Mouse (Mus musculus): Measurements from ENCODE around the gene Cul7.
A peak's percentile ranks its signal among the peaks of the same experiment; 100 is the strongest.

Cul7 gene

DNA sequence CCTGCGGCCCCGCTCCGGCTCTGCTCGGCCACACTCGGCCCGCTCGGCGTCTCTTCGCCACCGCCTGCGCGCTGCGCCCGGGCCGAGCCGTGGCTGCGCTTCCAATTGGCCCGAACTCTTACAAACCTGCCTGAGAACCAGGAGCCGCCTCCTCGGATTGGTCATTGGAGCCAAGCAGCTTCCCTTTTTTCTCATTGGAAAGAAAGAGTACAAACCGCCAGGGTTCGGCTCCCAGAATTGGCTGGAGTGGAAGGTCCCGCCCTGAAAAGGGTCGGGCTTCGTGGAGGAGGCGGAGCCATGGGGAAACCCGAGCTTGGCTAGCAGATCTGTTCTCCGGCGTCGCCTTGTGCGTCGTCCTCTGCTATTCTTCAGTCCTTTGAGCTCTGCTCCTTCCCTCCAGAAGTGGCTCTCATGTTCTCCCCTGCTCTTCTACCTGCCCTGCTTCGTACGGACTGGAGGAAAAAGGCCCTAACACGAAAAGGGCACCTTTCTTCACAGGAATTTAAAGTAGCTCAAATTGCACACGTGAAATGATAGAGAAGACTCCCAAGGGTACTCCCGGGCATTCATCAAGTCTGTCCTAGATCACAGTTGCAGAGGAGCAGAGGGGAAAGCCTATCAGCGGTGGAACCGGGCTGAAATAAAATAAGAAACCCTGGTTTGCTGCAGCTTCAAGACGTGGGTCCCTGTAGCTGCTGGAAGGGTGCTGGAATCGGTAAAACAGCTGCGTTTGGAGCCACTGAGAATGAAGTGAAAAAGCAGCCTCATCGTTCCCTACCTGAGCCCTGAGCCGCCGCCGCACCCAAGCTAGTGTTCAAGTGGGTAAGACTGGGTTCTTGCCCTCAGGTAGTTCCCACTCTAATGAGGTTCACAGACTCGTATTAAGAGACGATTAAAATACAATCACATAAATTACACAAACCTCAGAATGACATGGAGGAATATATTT is 55.0 kb downstream of the Cul7 start, which contains the start of gene Ppp2r5d:
TSS of gene Ppp2r5d (minus strand) at position 225 of the 949 bp plus-strand sequence.
- DNase-seq (ENCODE audit: low read depth) = peak; percentile 98

DNA sequence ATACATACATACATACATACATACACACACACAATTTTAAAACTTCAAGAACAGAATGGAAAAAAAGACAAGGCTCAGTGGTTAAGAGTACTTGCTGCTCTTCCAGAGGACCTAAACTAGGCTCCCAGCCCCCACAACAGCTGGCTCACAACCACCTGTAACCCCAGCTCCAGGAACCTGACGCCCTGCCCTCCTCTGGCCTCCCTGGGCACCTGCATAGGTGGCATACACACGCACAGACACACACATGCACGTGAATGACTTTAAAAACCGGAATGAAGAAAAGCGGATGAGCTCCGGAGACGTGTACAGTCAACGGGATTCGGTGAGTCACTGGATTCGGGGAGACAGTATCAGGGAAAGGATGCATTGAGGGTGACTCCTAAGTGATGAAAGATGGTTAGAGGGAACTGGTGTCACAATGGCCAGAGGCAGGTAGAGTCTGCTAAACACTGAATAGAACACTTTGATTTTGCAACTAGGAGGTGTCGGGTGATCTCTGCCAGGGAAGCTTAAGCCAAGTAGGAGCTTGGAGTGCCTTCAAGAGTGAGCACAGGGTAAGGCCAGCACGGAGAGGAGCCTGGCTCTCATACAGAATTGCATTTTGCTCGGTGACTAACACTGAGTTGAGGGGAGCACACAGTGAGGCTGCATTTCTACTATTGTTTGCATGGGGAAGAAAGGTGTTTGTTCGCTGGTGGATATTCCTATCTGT is 56.4 kb downstream of the Cul7 start:
- DNase-seq (ENCODE audit: low read depth) = no peak

DNA sequence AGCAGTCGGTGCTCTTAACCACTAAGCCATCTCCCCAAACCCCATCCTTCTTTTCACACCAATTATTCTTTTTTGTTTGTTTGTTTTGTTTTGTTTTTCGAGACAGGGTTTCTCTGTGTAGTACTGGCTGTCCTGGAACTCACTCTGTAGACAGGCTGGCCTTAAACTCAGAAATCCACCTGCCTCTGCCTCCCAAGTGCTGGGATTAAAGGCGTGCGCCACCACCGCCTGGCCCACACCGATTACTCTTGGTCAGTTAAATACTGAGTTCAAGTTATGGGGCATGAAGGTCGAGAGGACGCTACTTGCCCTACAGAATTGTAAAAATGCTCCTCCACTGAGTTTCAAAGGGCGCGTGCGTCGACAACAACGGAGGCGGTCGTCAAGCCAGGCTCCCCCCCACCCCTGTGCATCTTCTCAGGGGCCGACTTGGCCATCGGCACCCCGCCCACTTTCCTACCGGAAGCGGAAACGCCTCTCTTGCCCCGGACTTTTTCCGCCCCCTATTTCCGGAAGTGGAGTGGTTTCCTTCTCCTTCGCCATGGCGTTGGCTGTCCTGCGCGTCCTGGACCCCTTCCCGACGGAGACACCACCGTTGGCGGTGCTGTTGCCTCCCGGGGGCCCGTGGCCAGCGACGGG is 60.9 kb downstream of the Cul7 start, which contains the start of gene Pex6:
TSS of gene Pex6 (plus strand) at position 505 of the 639 bp plus-strand sequence.
- peak; percentile 97 for DNase-seq (ENCODE audit: low read depth)

DNA sequence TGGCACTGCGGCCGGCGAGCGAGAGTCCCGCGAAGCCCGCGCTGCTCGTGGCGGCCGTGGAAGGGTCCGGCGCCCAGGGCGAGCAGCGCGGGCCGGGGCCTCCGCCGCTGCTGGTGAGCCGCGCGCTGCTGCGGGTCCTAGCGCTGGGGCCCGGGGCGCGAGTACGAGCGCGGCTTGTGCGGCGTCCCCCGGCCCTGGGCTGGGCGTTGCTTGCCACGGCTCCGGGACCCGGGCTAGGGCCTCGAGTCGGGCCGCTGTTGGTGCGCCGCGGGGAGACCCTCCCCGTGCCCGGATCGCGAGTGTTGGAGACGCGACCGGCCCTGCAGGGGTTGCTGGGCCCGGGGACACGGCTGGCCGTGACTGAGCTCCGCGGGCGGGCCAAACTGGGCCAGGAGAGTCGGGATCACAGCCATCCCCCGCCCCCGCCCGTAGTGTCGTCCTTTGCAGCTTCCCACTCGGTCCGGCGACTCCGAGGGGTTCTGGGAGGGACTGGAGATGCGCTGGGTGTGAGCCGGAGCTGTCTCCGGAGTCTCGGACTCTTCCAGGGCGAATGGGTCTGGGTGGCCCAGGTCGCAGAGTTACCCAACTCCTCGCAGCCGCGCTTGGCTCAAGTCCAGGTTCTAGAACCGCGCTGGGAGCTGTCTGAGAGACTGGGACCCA is 61.6 kb downstream of the Cul7 start:
- peak; percentile 76 for DNase-seq (ENCODE audit: low read depth)

DNA sequence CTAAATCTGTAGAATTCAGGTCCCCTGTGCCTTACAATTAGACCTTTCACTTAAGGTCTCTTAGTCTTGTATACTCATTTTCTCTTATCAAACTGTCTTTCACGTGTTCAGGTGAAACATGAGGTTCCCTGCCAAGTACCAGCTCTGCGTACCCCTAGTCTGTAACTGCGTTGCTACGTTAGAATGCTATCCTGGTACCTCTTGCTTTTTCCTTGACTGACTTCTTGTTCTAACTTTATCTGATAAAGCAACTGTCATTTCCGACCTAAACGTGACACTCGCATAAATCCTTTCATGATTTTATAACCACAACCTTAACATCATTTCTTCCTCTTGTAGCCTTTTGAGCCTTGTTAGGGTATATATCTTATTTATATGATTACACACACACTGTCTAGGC is 62.3 kb downstream of the Cul7 start:
- no peak for DNase-seq (ENCODE audit: low read depth)

DNA sequence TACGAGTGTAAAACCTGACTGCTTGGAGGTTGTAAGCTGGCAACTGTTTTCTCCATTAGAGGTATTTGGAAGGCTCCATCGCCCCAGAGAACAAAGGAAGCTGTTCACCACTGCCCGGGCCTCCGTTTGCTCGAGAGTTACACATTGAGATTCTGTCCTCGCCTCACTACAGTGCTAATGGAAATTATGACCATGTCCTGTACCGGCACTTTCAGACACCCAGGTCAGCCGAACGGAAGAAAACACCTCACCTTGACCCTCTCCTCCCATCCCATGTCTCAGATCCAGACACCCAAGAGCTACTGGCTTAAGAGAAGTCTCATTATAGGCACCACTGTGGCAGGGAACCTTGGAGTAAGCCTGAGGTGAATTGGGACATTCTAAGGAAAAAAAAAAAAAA is 63.7 kb downstream of the Cul7 start:
- no peak for DNase-seq (ENCODE audit: low read depth)

Data from NIH3T3 (cell line).